Mouse (Mus musculus): ENCODE data around the gene Bola1.

- TF ChIP-seq GATA1 (IDR thresholded peaks at IDR 0.05; ENCODE audit: low read length), result no peak
- no peak for TF ChIP-seq TAL1 (IDR thresholded peaks at IDR 0.05; ENCODE audit: low read length)
Measured at GRCm38 (mm10) chr3:96236834-96237334, 17.4 kb upstream of the Bola1 start.
